Mouse (Mus musculus) ES-E14 (cell line): ENCODE data around the gene Chac2. TPM values are rescaled to one million over a fixed set of nuclear protein-coding genes. Genes with fewer than 3 reads are reported as not detected.
"Not testable (repeated sequence)": the region's sequence is repeated elsewhere in the genome, so short reads cannot be mapped to it uniquely, and the experiment has no call there.

Source experiments
- DNase-seq: peaks from one replicate; pipeline ENCODE4 v3.0.0-alpha.2; 2013; ENCODE audit warnings: low read depth, low spot score
- H3K27ac ChIP-seq: 2 replicates; pipeline ENCODE4 v1.5.1; 2012; ENCODE audit warnings: low read depth, mild to moderate bottlenecking, low read length, moderate library complexity, mixed read lengths; ENCODE audit not compliant: poor library complexity, insufficient read depth, severe bottlenecking
- H3K36me3 ChIP-seq: 2 replicates; pipeline ENCODE4 v1.6.1; 2012; ENCODE audit warnings: mild to moderate bottlenecking, low read length, moderate library complexity, mixed read lengths; ENCODE audit not compliant: control insufficient read depth, poor library complexity, insufficient read depth, severe bottlenecking
- H3K4me1 ChIP-seq, 2 experiments: fragments of 150-350 bp in 1 of 2; sonication (generic) in 1 of 2; 2 replicates each; pipeline ENCODE4 v1.6.1; 2012; ENCODE audit warnings: low read length in 2 of 2, mild to moderate bottlenecking in 1 of 2, mixed read lengths in 1 of 2; ENCODE audit not compliant: control insufficient read depth in 2 of 2, insufficient read depth in 2 of 2, poor library complexity in 1 of 2
- H3K4me3 ChIP-seq, 2 experiments: fragments of 150-350 bp in 1 of 2; sonication (generic) in 1 of 2; 2 replicates each; pipeline ENCODE4 v1.5.1; 2012; ENCODE audit warnings: low read length in 2 of 2, low read depth in 1 of 2, mild to moderate bottlenecking in 1 of 2, mixed read lengths in 1 of 2; ENCODE audit not compliant: insufficient read depth in 1 of 2, poor library complexity in 1 of 2, severe bottlenecking in 1 of 2
- H3K9ac ChIP-seq: 2 replicates; pipeline ENCODE4 v1.6.1; 2012; ENCODE audit warnings: low read depth, mild to moderate bottlenecking, low read length, mixed read lengths; ENCODE audit not compliant: poor library complexity, insufficient read depth, severe bottlenecking
- H3K9me3 ChIP-seq: fragments of 150-350 bp; sonication (generic); 2 replicates; pipeline ENCODE4 v1.6.1; 2012; ENCODE audit warnings: low read depth, mild to moderate bottlenecking, low read length; ENCODE audit not compliant: control insufficient read depth, insufficient read depth
- CHD2 ChIP-seq: IDR thresholded peaks from 2 replicates; pipeline ENCODE4 v1.6.1; 2014; ENCODE audit warnings: mild to moderate bottlenecking, low read depth, low read length, inconsistent platforms
- HCFC1 ChIP-seq: IDR thresholded peaks from 2 replicates; pipeline ENCODE4 v1.6.1; 2012; ENCODE audit warnings: low read length, inconsistent platforms, borderline replicate concordance; ENCODE audit not compliant: insufficient read depth
- MAFK ChIP-seq: IDR thresholded peaks from 2 replicates; pipeline ENCODE4 v1.6.1; 2014; ENCODE audit warnings: mild to moderate bottlenecking, low read depth, low read length, inconsistent platforms; ENCODE audit not compliant: insufficient read depth
- ZC3H11A ChIP-seq: IDR thresholded peaks from 2 replicates; pipeline ENCODE4 v1.6.1; 2012; ENCODE audit warnings: low read depth, mild to moderate bottlenecking, inconsistent platforms, low read length, borderline replicate concordance
- ZNF384 ChIP-seq: IDR thresholded peaks from 2 replicates; pipeline ENCODE4 v1.6.1; 2012; ENCODE audit warnings: low read depth, low read length, inconsistent platforms
- in situ Hi-C, 2 experiments: fragments of 600-800 bp; cut with MboI; formaldehyde crosslinking; loops; one replicate each; pipeline ENCODE4 v1.15.1; 2025; ENCODE audit warnings: low sequenced_read_pairs in 2 of 2, inconsistent platforms in 1 of 2; ENCODE audit not compliant: unreplicated experiment in 2 of 2
- total RNA-seq: library from RNA; depleted of rRNA; stranded (reverse); fragments of 300-350 nt; gene quantifications from 2 replicates; pipeline ENCODE4 v1.2.3, GENCODE M21; 2012; rRNA removed

The Chac2 gene
- 2.9 and 5.3 TPM in 2 replicates for total RNA-seq

- Histone ChIP-seq H3K36me3 (no peaks in the 10 kb centered on the region), H3K9me3 (no peaks in the 10 kb centered on the region), H3K4me3 (peak within 1 kb of the TSS; percentile 81 to 88), H3K27ac (no peak within 1 kb of the TSS), H3K9ac (peak within 1 kb of the TSS; percentile 81), H3K4me1 (peaks cover 0 to 3% of the 10 kb centered on the region in 2 experiments; a peak in 1 of 4 replicates)
- DNase-seq = peak; percentile 75
- in situ Hi-C loops = no loop called here
- TF ChIP-seq ZC3H11A (no peak), CHD2 (peak; percentile 29; the same call in 1 of the 2 replicates), HCFC1 (peak; percentile 91), ZNF384 (0 out of 2 replicates have a peak, but pooled peaks have one; percentile 42), MAFK (no peak)
Observed at GRCm38 (mm10) chr11:30985877-30986624, at the start of gene Chac2. Gene Chac2 (minus strand): TSS chr11:30986350.

GRCm38 (mm10) chr11:31034958-31035357, 48.8 kb upstream of the Chac2 start:
- TF ChIP-seq ZNF384 (no peak), MAFK (no peak), CHD2 (no peak), HCFC1 (no peak), ZC3H11A (no peak)
- Histone ChIP-seq H3K9ac (no peak overlapping the region), H3K9me3 (peaks cover 1% of the 10 kb centered on the region; the same call in 1 of the 2 replicates), H3K4me3 (0 out of 4 replicates have a peak overlapping the region, but pooled peaks of 1 of the 2 experiments have one; percentile 56), H3K4me1 (peaks cover 0 to 5% of the 10 kb centered on the region in 2 experiments; a peak in 1 of 4 replicates), H3K27ac (no peak overlapping the region), H3K36me3 (no peaks in the 10 kb centered on the region)
- in situ Hi-C loops = no loop called here
- DNase-seq = no peak

GRCm38 (mm10) chr11:31017466-31017865, 31.3 kb upstream of the Chac2 start:
- H3K36me3 ChIP-seq, DNase-seq, in situ Hi-C loops, H3K9me3 ChIP-seq, H3K4me1 ChIP-seq: not testable (repeated sequence)
- peak overlapping the region; percentile 39 for H3K9ac ChIP-seq
- peak overlapping the region; percentile 68 for H3K27ac ChIP-seq
- peak overlapping the region; percentile 42 to 63 for H3K4me3 ChIP-seq

GRCm38 (mm10) chr11:31009668-31010067, 23.5 kb upstream of the Chac2 start:
- H3K4me1 ChIP-seq, H3K9ac ChIP-seq, H3K9me3 ChIP-seq, H3K4me3 ChIP-seq, DNase-seq, H3K27ac ChIP-seq, H3K36me3 ChIP-seq, in situ Hi-C loops: not testable (repeated sequence)
